Mouse (Mus musculus): ENCODE measurements around the gene Akap13. TPM values are rescaled to one million over a fixed set of nuclear protein-coding genes. Genes with fewer than 3 reads are reported as not detected.

The Akap13 gene
- polyA plus RNA-seq, 1 experiment from 2014 or later, result 33.4 TPM

- Histone ChIP-seq H3K36me3 (no peaks in the 10 kb centered on the region), H3K4me1 (replicated peaks) (no peaks in the 10 kb centered on the region), H3K4me3 (replicated peaks) (no peak overlapping the region), H3K4me2 (no peak overlapping the region), H3K9ac (no peak overlapping the region), H3K27me3 (no peaks in the 10 kb centered on the region), H3K9me3 (replicated peaks) (no peaks in the 10 kb centered on the region), H3K27ac (no peak overlapping the region)
- no peak for DNase-seq
- no peak for ATAC-seq (ENCODE audit: low read depth)
- 55% methylated on average over 4 of the region's 4 CpGs for WGBS (ENCODE audit: insufficient replicate concordance)
Observed at GRCm38 (mm10) chr7:75427322-75427721, 28.0 kb upstream of the Akap13 start.

DNA sequence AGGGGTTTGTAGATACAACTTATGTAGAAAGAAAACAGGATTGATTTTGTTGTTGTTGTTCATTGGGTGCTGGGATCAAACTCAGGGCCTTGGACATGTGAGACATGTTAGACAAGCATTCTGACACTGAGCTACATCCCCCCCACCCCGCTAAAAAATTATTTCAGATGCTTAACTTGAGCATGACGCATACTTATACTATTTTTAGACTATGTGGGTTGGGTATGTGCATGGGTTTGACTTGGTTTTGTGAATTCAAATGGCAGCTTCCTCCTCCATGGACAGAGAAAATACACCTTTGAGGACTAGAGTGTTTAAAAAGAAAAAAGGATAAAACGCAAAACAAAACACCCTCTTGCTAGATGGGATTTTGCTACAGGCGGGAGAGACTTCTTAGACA is 26.4 kb upstream of the Akap13 start:
- Histone ChIP-seq H3K9me3 (replicated peaks) (no peaks in the 10 kb centered on the region), H3K36me3 (no peaks in the 10 kb centered on the region), H3K4me1 (replicated peaks) (no peaks in the 10 kb centered on the region), H3K27me3 (no peaks in the 10 kb centered on the region), H3K9ac (no peak overlapping the region), H3K4me3 (replicated peaks) (no peak overlapping the region), H3K27ac (no peak overlapping the region), H3K4me2 (no peak overlapping the region)
- ATAC-seq (ENCODE audit: low read depth) (no peak), DNase-seq (no peak)
- 60% methylated on average over 4 of the region's 4 CpGs for WGBS (ENCODE audit: insufficient replicate concordance)

- Histone ChIP-seq H3K4me2 (no peak overlapping the region), H3K27me3 (no peaks in the 10 kb centered on the region), H3K4me3 (replicated peaks) (no peak overlapping the region), H3K9me3 (replicated peaks) (no peaks in the 10 kb centered on the region), H3K36me3 (no peaks in the 10 kb centered on the region), H3K4me1 (replicated peaks) (no peaks in the 10 kb centered on the region), H3K9ac (no peak overlapping the region), H3K27ac (no peak overlapping the region)
- DNase-seq, result no peak
- ATAC-seq (ENCODE audit: low read depth), result no peak
- 66% methylated on average over 2 of the region's 2 CpGs for WGBS (ENCODE audit: insufficient replicate concordance)
Observed at GRCm38 (mm10) chr7:75430550-75430949, 24.8 kb upstream of the Akap13 start.

DNA sequence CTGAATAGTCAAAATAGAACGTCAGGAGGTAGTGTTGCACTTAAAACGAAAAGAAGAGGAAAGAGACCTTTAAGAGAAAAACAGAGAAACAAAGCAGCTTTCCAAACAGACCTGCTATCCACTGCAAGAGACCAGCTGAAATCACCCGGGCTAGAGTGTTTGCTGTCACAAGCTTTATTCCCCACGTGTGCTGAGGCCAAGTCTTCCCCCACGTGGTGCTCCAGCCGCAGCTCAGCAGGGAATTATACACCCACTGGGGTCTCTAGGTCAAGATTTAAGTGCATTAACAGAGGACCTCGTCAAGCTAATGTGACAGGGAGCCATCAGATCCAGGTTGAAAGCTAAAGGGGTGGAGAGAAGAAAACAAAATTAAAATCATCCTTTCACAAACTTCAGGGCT is 24.3 kb upstream of the Akap13 start:
- Histone ChIP-seq H3K4me1 (replicated peaks) (no peaks in the 10 kb centered on the region), H3K27me3 (no peaks in the 10 kb centered on the region), H3K9me3 (replicated peaks) (no peaks in the 10 kb centered on the region), H3K27ac (no peak overlapping the region), H3K4me2 (no peak overlapping the region), H3K36me3 (no peaks in the 10 kb centered on the region), H3K9ac (no peak overlapping the region), H3K4me3 (replicated peaks) (no peak overlapping the region)
- 34% methylated on average over 7 of the region's 7 CpGs for WGBS (ENCODE audit: insufficient replicate concordance)
- ATAC-seq (ENCODE audit: low read depth), result no peak
- no peak for DNase-seq

GRCm38 (mm10) chr7:75432046-75432445 is 23.3 kb upstream of the Akap13 start:
- H3K4me1 ChIP-seq (replicated peaks), result no peaks in the 10 kb centered on the region
- WGBS (ENCODE audit: insufficient replicate concordance), result 47% methylated on average over 3 of the region's 3 CpGs
- H3K9me3 ChIP-seq (replicated peaks), result no peaks in the 10 kb centered on the region
- no peaks in the 10 kb centered on the region for H3K36me3 ChIP-seq
- no peak overlapping the region for H3K4me3 ChIP-seq (replicated peaks)
- no peak overlapping the region for H3K27ac ChIP-seq
- H3K4me2 ChIP-seq, result no peak overlapping the region
- H3K27me3 ChIP-seq, result no peaks in the 10 kb centered on the region
- ATAC-seq (ENCODE audit: low read depth), result no peak
- H3K9ac ChIP-seq, result no peak overlapping the region
- no peak for DNase-seq

GRCm38 (mm10) chr7:75436413-75437174 is 18.7 kb upstream of the Akap13 start:
- no peak overlapping the region for H3K4me2 ChIP-seq
- H3K27me3 ChIP-seq, result no peaks in the 10 kb centered on the region
- H3K27ac ChIP-seq, result no peak overlapping the region
- H3K9me3 ChIP-seq (replicated peaks), result no peaks in the 10 kb centered on the region
- H3K36me3 ChIP-seq, result no peaks in the 10 kb centered on the region
- ATAC-seq (ENCODE audit: low read depth) (no peak), DNase-seq (no peak)
- 59% methylated on average over 6 of the region's 8 CpGs for WGBS (ENCODE audit: insufficient replicate concordance)
- H3K4me1 ChIP-seq (replicated peaks), result no peaks in the 10 kb centered on the region
- no peak overlapping the region for H3K9ac ChIP-seq
- no peak overlapping the region for H3K4me3 ChIP-seq (replicated peaks)

GRCm38 (mm10) chr7:75439570-75439969 is 15.8 kb upstream of the Akap13 start:
- no peak overlapping the region for H3K9ac ChIP-seq
- H3K9me3 ChIP-seq (replicated peaks), result no peaks in the 10 kb centered on the region
- H3K4me1 ChIP-seq (replicated peaks), result no peaks in the 10 kb centered on the region
- H3K36me3 ChIP-seq, result no peaks in the 10 kb centered on the region
- WGBS (ENCODE audit: insufficient replicate concordance), result 50% methylated on average over 4 of the region's 4 CpGs
- no peak overlapping the region for H3K4me2 ChIP-seq
- H3K27ac ChIP-seq, result no peak overlapping the region
- ATAC-seq (ENCODE audit: low read depth), result no peak
- no peak for DNase-seq
- no peak overlapping the region for H3K4me3 ChIP-seq (replicated peaks)
- H3K27me3 ChIP-seq, result no peaks in the 10 kb centered on the region

- ATAC-seq (ENCODE audit: low read depth) (no peak), DNase-seq (no peak)
- no peaks in the 10 kb centered on the region for H3K27me3 ChIP-seq
- no peak overlapping the region for H3K27ac ChIP-seq
- H3K9me3 ChIP-seq (replicated peaks), result no peaks in the 10 kb centered on the region
- no peak overlapping the region for H3K4me3 ChIP-seq (replicated peaks)
- H3K4me1 ChIP-seq (replicated peaks), result no peaks in the 10 kb centered on the region
- 58% methylated on average over 2 of the region's 2 CpGs for WGBS (ENCODE audit: insufficient replicate concordance)
- no peak overlapping the region for H3K4me2 ChIP-seq
- no peak overlapping the region for H3K9ac ChIP-seq
- H3K36me3 ChIP-seq, result no peaks in the 10 kb centered on the region
Observed at GRCm38 (mm10) chr7:75440241-75440640, 15.1 kb upstream of the Akap13 start.

DNA sequence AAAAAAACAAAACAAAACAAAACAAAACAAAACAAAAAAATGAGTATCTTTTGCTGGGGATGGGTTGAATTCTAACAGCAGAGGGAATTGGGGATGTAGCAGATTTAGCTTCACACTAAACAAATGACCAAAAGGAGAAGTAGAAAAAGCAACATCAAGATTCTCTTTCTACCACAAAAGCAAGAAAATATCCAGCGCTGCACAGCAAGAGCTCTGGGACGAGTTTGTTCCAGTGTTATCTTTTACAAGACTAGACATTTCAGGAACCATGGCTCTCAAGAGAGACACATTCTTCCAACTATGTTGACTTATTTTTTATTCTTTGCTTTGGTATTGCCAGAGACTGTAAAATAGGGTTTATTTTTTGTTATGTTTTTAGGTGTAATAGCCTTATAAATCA is 13.4 kb upstream of the Akap13 start:
- no peak overlapping the region for H3K27ac ChIP-seq
- WGBS (ENCODE audit: insufficient replicate concordance), result 40% methylated on average over 2 of the region's 2 CpGs
- no peak for DNase-seq

DNA sequence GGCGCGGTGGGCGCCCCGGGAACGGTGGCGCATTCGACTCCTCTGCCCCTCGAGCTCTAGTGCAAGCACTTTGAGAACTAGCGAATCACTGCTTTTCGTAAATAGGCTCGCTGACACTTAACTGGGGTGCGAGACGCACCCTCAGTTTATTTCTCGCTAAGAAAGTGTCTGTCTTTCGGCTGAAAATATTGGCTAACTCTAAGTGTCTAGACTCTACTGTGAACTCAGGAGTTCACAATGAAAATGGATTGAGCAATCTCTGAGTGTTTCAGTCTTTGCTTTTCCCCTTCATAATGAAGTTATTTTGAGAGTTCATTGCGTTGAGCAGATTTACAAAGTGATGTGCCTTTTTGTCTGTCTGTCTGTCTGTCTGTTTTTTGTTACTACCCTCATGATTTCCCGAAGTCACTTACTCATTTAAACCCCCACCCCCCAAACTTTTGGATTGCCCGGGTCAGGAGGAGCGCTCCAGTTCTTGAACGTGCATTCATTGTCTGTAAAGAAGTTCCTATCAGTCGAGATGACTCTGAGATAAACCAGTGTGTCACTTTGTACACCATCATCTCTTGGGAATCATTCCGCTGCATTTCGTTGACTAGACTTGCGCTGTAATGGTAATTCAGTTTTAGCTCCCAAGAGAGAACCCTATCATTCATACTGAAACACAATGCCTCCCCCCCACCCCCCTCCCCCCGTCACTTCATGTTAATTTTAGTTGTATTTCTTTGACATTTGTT is 986 bp downstream of the Akap13 start:
- no peak for ATAC-seq (ENCODE audit: low read depth)
- WGBS (ENCODE audit: insufficient replicate concordance), result 8% methylated on average over 25 of the region's 25 CpGs

More for the DNA sequence above, 13.4 kb upstream of the Akap13 start:
- H3K27me3 ChIP-seq, result no peaks in the 10 kb centered on the region
- no peaks in the 10 kb centered on the region for H3K36me3 ChIP-seq
- no peak overlapping the region for H3K4me2 ChIP-seq
- no peak overlapping the region for H3K9ac ChIP-seq
- H3K4me3 ChIP-seq (replicated peaks), result no peak overlapping the region
- H3K4me1 ChIP-seq (replicated peaks), result no peaks in the 10 kb centered on the region
- no peak for ATAC-seq (ENCODE audit: low read depth)
- H3K9me3 ChIP-seq (replicated peaks), result no peaks in the 10 kb centered on the region

GRCm38 (mm10) chr7:75460290-75460689 is 5.0 kb downstream of the Akap13 start:
- no peaks in the 10 kb centered on the region for H3K36me3 ChIP-seq
- H3K9ac ChIP-seq, result no peak overlapping the region
- ATAC-seq (ENCODE audit: low read depth) (no peak), DNase-seq (no peak)
- peaks cover 32% of the 10 kb centered on the region for H3K4me1 ChIP-seq (replicated peaks)
- peaks cover 17% of the 10 kb centered on the region for H3K27me3 ChIP-seq
- WGBS (ENCODE audit: insufficient replicate concordance), result 54% methylated on average over 1 of the region's 1 CpGs
- no peak overlapping the region for H3K4me2 ChIP-seq
- no peak overlapping the region for H3K27ac ChIP-seq
- H3K4me3 ChIP-seq (replicated peaks), result no peak overlapping the region
- no peaks in the 10 kb centered on the region for H3K9me3 ChIP-seq (replicated peaks)

More for the DNA sequence above, 986 bp downstream of the Akap13 start:
- Histone ChIP-seq H3K36me3 (no peaks in the 10 kb centered on the region), H3K27me3 (peaks cover 19% of the 10 kb centered on the region), H3K4me1 (replicated peaks) (peaks cover 32% of the 10 kb centered on the region), H3K27ac (peak overlapping the region; percentile 77; the same call in 1 of the 2 replicates), H3K9me3 (replicated peaks) (no peaks in the 10 kb centered on the region), H3K4me2 (peak overlapping the region; percentile 93), H3K4me3 (replicated peaks) (peak overlapping the region; percentile 76), H3K9ac (peak overlapping the region; percentile 79)
- DNase-seq, result no peak

All from liver, embryonic 13.5 days (tissue).